Mouse (Mus musculus) left cerebral cortex, postnatal 10 days (tissue): ENCODE measurements around the gene Mrps6. TPM values are rescaled to one million over a fixed set of nuclear protein-coding genes. Genes with fewer than 3 reads are reported as not detected.

Experiments
- DNase-seq, 2 experiments: peaks; one replicate each; pipeline ENCODE4 v3.0.0; 2021 to 2022; ENCODE audit warnings: low spot score in 2 of 2, mixed read lengths in 1 of 2; ENCODE audit errors: extremely low spot score in 1 of 2
- intact Hi-C: fragments of 180-260 bp; cut with DNase I; formaldehyde crosslinking; loops from one replicate; pipeline ENCODE4 v1.15.1; 2025
- total RNA-seq, 2 experiments: library from RNA; stranded (reverse); gene quantifications; 2 replicates each; pipeline ENCODE4 v1.2.3; 2021

Gene Mrps6
- total RNA-seq, 2 experiments from 2014 or later: 56.9 to 63.5 TPM

GRCm38 (mm10) chr16:92148367-92148728 is 90.3 kb downstream of the Mrps6 start:
- no peak for DNase-seq
- intact Hi-C loops: no loop called here

GRCm38 (mm10) chr16:92150975-92151374 is 92.9 kb downstream of the Mrps6 start:
- intact Hi-C loops: no loop called here
- DNase-seq: no peak

- intact Hi-C loops: loop anchor here (5.0 kb wide), 1 partner anchor 129 kb away; no protein-coding TSS in a partner anchor
- peak; percentile 54 to 71 for DNase-seq
These were observed 100.0 kb downstream of the Mrps6 start for GRCm38 (mm10) chr16:92158021-92158455.

GRCm38 (mm10) chr16:92158461-92159091 is 100.5 kb downstream of the Mrps6 start:
- intact Hi-C loops: loop anchor here (5.0 kb wide), 1 partner anchor 129 kb away; no protein-coding TSS in a partner anchor
- DNase-seq: peak; percentile 61 to 81

GRCm38 (mm10) chr16:92159114-92159513 is 101.0 kb downstream of the Mrps6 start:
- intact Hi-C loops: loop anchor here (5.0 kb wide), 1 partner anchor 128 kb away; no protein-coding TSS in a partner anchor
- no peak for DNase-seq

Other genes with a start within 250 kb of the Mrps6 start
- not detected for gene Gm49711, start within 50 bp of the Mrps6 start, total RNA-seq
- 10 to 100 TPM; 15.4 to 19.2 TPM for gene Slc5a3, start 52 bp downstream of the Mrps6 start, total RNA-seq
- under 1 TPM; 0.21 to 0.34 TPM for gene Kcne2, start 234.1 kb downstream of the Mrps6 start, total RNA-seq
- gene Smim11, start 243.0 kb downstream of the Mrps6 start, total RNA-seq: 10 to 100 TPM; 13.3 to 13.6 TPM